Mouse (Mus musculus): ENCODE data around the gene Actr8. TPM values are rescaled to one million over a fixed set of nuclear protein-coding genes. Genes with fewer than 3 reads are reported as not detected.

The Actr8 gene
- polyA plus RNA-seq, 1 experiment from 2014 or later: 45.4 TPM

DNA sequence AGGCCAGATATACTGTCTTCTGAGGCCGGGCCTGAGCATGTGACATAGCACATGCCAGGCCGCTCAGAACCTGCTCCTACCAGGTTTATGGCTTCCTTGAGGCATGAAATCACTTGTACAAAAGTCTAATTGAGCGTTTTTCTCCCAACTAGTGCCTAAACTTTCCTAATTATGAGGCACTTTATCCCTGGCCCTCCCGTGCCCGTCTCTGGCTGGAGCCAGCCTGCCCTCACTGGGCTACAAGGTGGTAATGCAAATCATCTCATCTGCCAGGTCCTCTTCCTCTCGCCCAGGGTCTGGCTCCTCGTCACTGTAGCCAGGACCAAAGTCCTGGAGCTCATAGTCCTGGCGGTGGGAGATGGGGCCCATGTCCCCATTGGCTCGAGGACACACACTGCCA, 63.7 kb downstream of the Actr8 start:
- 0 out of 2 replicates have a peak, but pooled peaks cover 4% of the 10 kb centered on the region for H3K4me1 ChIP-seq (ENCODE audit: control insufficient read depth, insufficient read depth, low read length)
- H3K36me3 ChIP-seq (ENCODE audit: control insufficient read depth, insufficient read depth, low read length): no peaks in the 10 kb centered on the region
- no peaks in the 10 kb centered on the region for H3K9me3 ChIP-seq (replicated peaks; ENCODE audit: control insufficient read depth, low read length)
- H3K4me2 ChIP-seq: no peak overlapping the region
- 77% methylated on average over 9 of the region's 9 CpGs for WGBS (ENCODE audit: insufficient replicate concordance)
- no peak for ATAC-seq (replicated peaks; ENCODE audit: insufficient number of reproducible peaks, low FRiP score, low TSS enrichment)
- H3K9ac ChIP-seq (ENCODE audit: low read depth, low read length): no peak overlapping the region
- no peak overlapping the region for H3K4me3 ChIP-seq (ENCODE audit: low read depth, low read length)
- no peak overlapping the region for H3K27ac ChIP-seq (ENCODE audit: low read depth, low read length)
- H3K27me3 ChIP-seq (ENCODE audit: control insufficient read depth, insufficient read depth, low read length): no peaks in the 10 kb centered on the region

DNA sequence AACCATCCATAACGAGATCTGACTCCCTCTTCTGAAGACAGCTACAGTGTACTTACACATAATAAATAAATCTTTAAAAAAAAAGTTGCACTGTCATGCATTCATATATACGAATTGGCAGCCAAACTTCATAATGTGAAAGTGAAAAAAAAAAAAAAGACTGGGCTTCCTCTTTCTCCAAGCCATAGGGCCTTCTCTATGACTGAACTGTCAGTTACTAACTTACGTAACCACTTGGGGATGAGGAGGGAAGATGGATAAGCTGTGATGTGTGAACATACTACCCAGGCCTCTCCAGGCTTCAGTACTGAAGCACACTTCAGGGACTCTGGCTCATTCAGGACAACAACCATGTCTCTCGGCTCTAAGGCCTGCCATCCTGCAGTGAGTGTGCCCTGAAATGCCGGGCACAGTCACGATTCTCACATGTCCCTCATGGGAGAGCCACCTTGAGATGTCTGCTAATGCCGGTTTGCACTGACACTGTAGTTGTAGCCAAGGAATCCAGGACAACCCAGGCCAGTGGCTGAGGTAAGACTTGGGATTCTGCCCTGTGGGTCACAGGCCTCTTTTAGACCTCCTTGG, 65.3 kb downstream of the Actr8 start:
- Histone ChIP-seq H3K27ac (ENCODE audit: low read depth, low read length) (no peak overlapping the region), H3K4me3 (ENCODE audit: low read depth, low read length) (no peak overlapping the region), H3K4me1 (ENCODE audit: control insufficient read depth, insufficient read depth, low read length) (0 out of 2 replicates have a peak, but pooled peaks cover 4% of the 10 kb centered on the region), H3K27me3 (ENCODE audit: control insufficient read depth, insufficient read depth, low read length) (no peaks in the 10 kb centered on the region), H3K9ac (ENCODE audit: low read depth, low read length) (no peak overlapping the region), H3K36me3 (ENCODE audit: control insufficient read depth, insufficient read depth, low read length) (no peaks in the 10 kb centered on the region), H3K4me2 (no peak overlapping the region), H3K9me3 (replicated peaks; ENCODE audit: control insufficient read depth, low read length) (no peaks in the 10 kb centered on the region)
- WGBS (ENCODE audit: insufficient replicate concordance): 83% methylated on average over 7 of the region's 7 CpGs
- no peak for ATAC-seq (replicated peaks; ENCODE audit: insufficient number of reproducible peaks, low FRiP score, low TSS enrichment)

DNA sequence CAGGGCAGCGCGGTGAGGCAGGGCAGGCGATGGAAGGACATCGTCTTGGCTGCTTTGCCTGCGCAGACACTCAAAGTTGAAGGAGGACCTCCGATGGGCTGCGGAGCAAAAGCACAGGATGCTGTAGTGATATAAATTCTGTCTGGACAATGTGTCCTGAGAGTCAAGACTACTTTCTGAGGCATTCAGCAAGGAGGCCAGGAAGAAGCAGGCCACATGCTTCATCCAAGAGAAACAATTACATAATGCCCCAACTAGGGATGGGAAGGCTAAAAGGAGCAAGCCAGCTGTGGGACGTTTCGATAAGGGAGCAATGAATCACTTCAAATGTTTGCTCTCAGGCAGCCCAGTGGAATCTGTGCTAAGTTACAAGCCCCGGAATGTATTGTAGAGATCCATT, 67.1 kb downstream of the Actr8 start:
- no peak for ATAC-seq (replicated peaks; ENCODE audit: insufficient number of reproducible peaks, low FRiP score, low TSS enrichment)
- Histone ChIP-seq H3K4me1 (ENCODE audit: control insufficient read depth, insufficient read depth, low read length) (0 out of 2 replicates have a peak, but pooled peaks cover 4% of the 10 kb centered on the region), H3K9me3 (replicated peaks; ENCODE audit: control insufficient read depth, low read length) (no peaks in the 10 kb centered on the region), H3K9ac (ENCODE audit: low read depth, low read length) (no peak overlapping the region), H3K27ac (ENCODE audit: low read depth, low read length) (no peak overlapping the region), H3K4me2 (no peak overlapping the region), H3K4me3 (ENCODE audit: low read depth, low read length) (no peak overlapping the region), H3K36me3 (ENCODE audit: control insufficient read depth, insufficient read depth, low read length) (no peaks in the 10 kb centered on the region), H3K27me3 (ENCODE audit: control insufficient read depth, insufficient read depth, low read length) (no peaks in the 10 kb centered on the region)
- 73% methylated on average over 10 of the region's 10 CpGs for WGBS (ENCODE audit: insufficient replicate concordance)

DNA sequence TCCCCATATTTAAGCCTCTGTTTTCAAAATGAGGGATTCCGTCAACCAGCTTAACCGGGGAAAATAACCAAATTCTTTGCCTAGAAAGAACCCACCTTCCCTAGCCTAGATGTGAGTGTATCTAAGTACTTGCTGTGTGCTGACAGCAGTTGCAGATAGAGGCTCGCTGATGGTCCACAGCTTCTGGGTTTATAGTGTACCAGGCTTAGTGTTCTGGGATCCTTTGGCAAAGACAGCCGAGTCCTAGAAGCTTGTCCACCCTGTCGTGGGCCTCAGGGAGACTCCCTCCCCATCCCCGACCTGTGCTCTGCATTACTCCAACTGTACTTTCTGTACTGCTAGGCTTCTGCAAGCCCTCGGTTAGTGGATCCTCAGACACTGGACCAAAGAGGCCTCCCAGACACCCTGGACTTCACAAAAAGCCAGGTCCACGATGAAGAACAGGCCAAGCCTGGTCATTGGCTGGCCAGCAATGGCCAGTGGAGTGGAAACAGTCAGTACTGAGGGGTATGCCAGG, 67.6 kb downstream of the Actr8 start:
- H3K4me2 ChIP-seq: no peak overlapping the region
- no peak overlapping the region for H3K27ac ChIP-seq (ENCODE audit: low read depth, low read length)
- H3K9ac ChIP-seq (ENCODE audit: low read depth, low read length): no peak overlapping the region
- WGBS (ENCODE audit: insufficient replicate concordance): 66% methylated on average over 8 of the region's 8 CpGs
- no peaks in the 10 kb centered on the region for H3K9me3 ChIP-seq (replicated peaks; ENCODE audit: control insufficient read depth, low read length)
- no peaks in the 10 kb centered on the region for H3K36me3 ChIP-seq (ENCODE audit: control insufficient read depth, insufficient read depth, low read length)
- no peak overlapping the region for H3K4me3 ChIP-seq (ENCODE audit: low read depth, low read length)
- H3K4me1 ChIP-seq (ENCODE audit: control insufficient read depth, insufficient read depth, low read length): 0 out of 2 replicates have a peak, but pooled peaks cover 4% of the 10 kb centered on the region
- no peaks in the 10 kb centered on the region for H3K27me3 ChIP-seq (ENCODE audit: control insufficient read depth, insufficient read depth, low read length)
- ATAC-seq (replicated peaks; ENCODE audit: insufficient number of reproducible peaks, low FRiP score, low TSS enrichment): no peak

DNA sequence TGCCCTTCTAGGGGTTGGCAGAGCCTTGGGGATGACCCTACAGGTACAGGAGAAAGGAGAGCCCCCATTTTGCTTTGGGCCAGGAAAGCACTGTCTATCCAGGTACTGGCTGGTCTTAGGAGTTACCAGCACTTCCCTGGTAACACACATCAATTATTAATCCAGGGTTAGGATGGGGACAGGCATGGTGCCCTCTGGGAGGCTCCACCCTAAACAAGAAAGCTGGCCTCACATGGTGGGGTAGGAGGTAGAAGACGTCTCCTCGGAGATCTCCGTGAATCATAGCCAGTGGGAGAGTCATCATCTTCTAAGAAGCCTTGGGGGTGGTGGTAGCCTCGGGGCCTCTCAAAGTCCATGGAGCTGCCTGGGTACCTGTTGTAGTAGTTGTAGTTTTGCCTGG, 68.8 kb downstream of the Actr8 start:
- no peak overlapping the region for H3K9ac ChIP-seq (ENCODE audit: low read depth, low read length)
- ATAC-seq (replicated peaks; ENCODE audit: insufficient number of reproducible peaks, low FRiP score, low TSS enrichment): no peak
- H3K27me3 ChIP-seq (ENCODE audit: control insufficient read depth, insufficient read depth, low read length): no peaks in the 10 kb centered on the region
- no peaks in the 10 kb centered on the region for H3K9me3 ChIP-seq (replicated peaks; ENCODE audit: control insufficient read depth, low read length)
- no peak overlapping the region for H3K4me2 ChIP-seq
- WGBS (ENCODE audit: insufficient replicate concordance): 87% methylated on average over 4 of the region's 4 CpGs
- no peaks in the 10 kb centered on the region for H3K36me3 ChIP-seq (ENCODE audit: control insufficient read depth, insufficient read depth, low read length)
- no peak overlapping the region for H3K4me3 ChIP-seq (ENCODE audit: low read depth, low read length)
- H3K27ac ChIP-seq (ENCODE audit: low read depth, low read length): no peak overlapping the region
- H3K4me1 ChIP-seq (ENCODE audit: control insufficient read depth, insufficient read depth, low read length): 0 out of 2 replicates have a peak, but pooled peaks cover 4% of the 10 kb centered on the region

DNA sequence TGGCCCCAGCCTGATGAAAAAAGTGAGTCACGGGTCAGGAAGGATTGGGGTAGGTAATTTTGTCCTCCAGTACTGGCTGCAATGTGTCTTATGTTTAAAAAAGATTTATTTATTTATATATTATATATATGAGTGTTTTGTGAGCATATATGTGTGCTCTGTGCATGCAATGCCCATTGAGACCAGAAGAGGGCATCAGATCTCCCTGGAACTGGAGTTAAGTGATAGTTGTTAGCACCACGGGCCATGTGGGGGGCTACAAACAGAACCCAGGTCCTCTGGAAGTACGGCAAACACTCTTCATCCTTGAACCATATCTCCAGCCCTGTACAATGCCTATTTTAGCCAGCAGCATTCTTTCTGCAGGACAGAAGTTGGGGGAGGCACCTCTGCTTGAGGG, 69.9 kb downstream of the Actr8 start:
- no peak overlapping the region for H3K4me2 ChIP-seq
- no peak overlapping the region for H3K27ac ChIP-seq (ENCODE audit: low read depth, low read length)
- 0 out of 2 replicates have a peak, but pooled peaks cover 4% of the 10 kb centered on the region for H3K4me1 ChIP-seq (ENCODE audit: control insufficient read depth, insufficient read depth, low read length)
- ATAC-seq (replicated peaks; ENCODE audit: insufficient number of reproducible peaks, low FRiP score, low TSS enrichment): no peak
- no peaks in the 10 kb centered on the region for H3K27me3 ChIP-seq (ENCODE audit: control insufficient read depth, insufficient read depth, low read length)
- H3K9me3 ChIP-seq (replicated peaks; ENCODE audit: control insufficient read depth, low read length): no peaks in the 10 kb centered on the region
- H3K9ac ChIP-seq (ENCODE audit: low read depth, low read length): no peak overlapping the region
- no peaks in the 10 kb centered on the region for H3K36me3 ChIP-seq (ENCODE audit: control insufficient read depth, insufficient read depth, low read length)
- WGBS (ENCODE audit: insufficient replicate concordance): 87% methylated on average over 3 of the region's 3 CpGs
- no peak overlapping the region for H3K4me3 ChIP-seq (ENCODE audit: low read depth, low read length)

GRCm38 (mm10) chr14:30050280-30050679, 72.1 kb downstream of the Actr8 start:
- Histone ChIP-seq H3K4me3 (ENCODE audit: low read depth, low read length) (no peak overlapping the region), H3K9me3 (replicated peaks; ENCODE audit: control insufficient read depth, low read length) (no peaks in the 10 kb centered on the region), H3K27ac (ENCODE audit: low read depth, low read length) (no peak overlapping the region), H3K36me3 (ENCODE audit: control insufficient read depth, insufficient read depth, low read length) (no peaks in the 10 kb centered on the region), H3K4me1 (ENCODE audit: control insufficient read depth, insufficient read depth, low read length) (no peaks in the 10 kb centered on the region), H3K27me3 (ENCODE audit: control insufficient read depth, insufficient read depth, low read length) (no peaks in the 10 kb centered on the region), H3K4me2 (no peak overlapping the region), H3K9ac (ENCODE audit: low read depth, low read length) (no peak overlapping the region)
- ATAC-seq (replicated peaks; ENCODE audit: insufficient number of reproducible peaks, low FRiP score, low TSS enrichment): no peak
- 90% methylated on average over 8 of the region's 8 CpGs for WGBS (ENCODE audit: insufficient replicate concordance)

GRCm38 (mm10) chr14:30054922-30055321, 76.8 kb downstream of the Actr8 start:
- H3K4me3 ChIP-seq (ENCODE audit: low read depth, low read length): no peak overlapping the region
- H3K36me3 ChIP-seq (ENCODE audit: control insufficient read depth, insufficient read depth, low read length): no peaks in the 10 kb centered on the region
- H3K4me1 ChIP-seq (ENCODE audit: control insufficient read depth, insufficient read depth, low read length): no peaks in the 10 kb centered on the region
- no peaks in the 10 kb centered on the region for H3K27me3 ChIP-seq (ENCODE audit: control insufficient read depth, insufficient read depth, low read length)
- no peaks in the 10 kb centered on the region for H3K9me3 ChIP-seq (replicated peaks; ENCODE audit: control insufficient read depth, low read length)
- H3K4me2 ChIP-seq: no peak overlapping the region
- WGBS (ENCODE audit: insufficient replicate concordance): 67% methylated on average over 7 of the region's 7 CpGs
- H3K27ac ChIP-seq (ENCODE audit: low read depth, low read length): no peak overlapping the region
- no peak overlapping the region for H3K9ac ChIP-seq (ENCODE audit: low read depth, low read length)
- no peak for ATAC-seq (replicated peaks; ENCODE audit: insufficient number of reproducible peaks, low FRiP score, low TSS enrichment)
